Mouse (Mus musculus) CH12.LX (cell line): ENCODE data around the gene Iyd.

Source experiments
- E2F4 ChIP-seq: IDR thresholded peaks from 2 replicates; pipeline ENCODE4 v1.6.1; 2011; ENCODE audit warnings: low read depth, low read length, improper control_type of control experiment; ENCODE audit not compliant: insufficient replicate concordance
- EP300 ChIP-seq: IDR thresholded peaks from 2 replicates; pipeline ENCODE4 v1.6.1; 2011; ENCODE audit warnings: low read length, improper control_type of control experiment
- GABPA ChIP-seq: IDR thresholded peaks from 2 replicates; pipeline ENCODE4 v1.6.1; 2012; ENCODE audit warnings: low read depth, low read length, improper control_type of control experiment, inconsistent platforms; ENCODE audit not compliant: insufficient replicate concordance
- NELFE ChIP-seq: IDR thresholded peaks from 2 replicates; pipeline ENCODE4 v1.6.1; 2011; ENCODE audit warnings: low read depth, low read length, improper control_type of control experiment

- TF ChIP-seq NELFE = no peak
- no peak for TF ChIP-seq E2F4
- no peak for TF ChIP-seq GABPA
- TF ChIP-seq EP300 = no peak
These were observed 25.4 kb upstream of the Iyd start for GRCm38 (mm10) chr10:3514634-3515033.
